Mouse (Mus musculus) liver, embryonic 14.5 days (tissue): Measurements from ENCODE around the gene Gm45713.

ENCODE experiments used
- CTCF ChIP-seq: IDR thresholded peaks from 2 replicates; pipeline ENCODE4 v1.5.1; 2016; ENCODE audit warnings: antibody characterized with exemption, low read depth, control low read depth
- EP300 ChIP-seq: IDR thresholded peaks from 2 replicates; pipeline ENCODE4 v1.6.1; 2016; ENCODE audit warnings: antibody characterized with exemption, low read depth

GRCm38 (mm10) chr7:45141914-45142313 is 5.9 kb upstream of the Gm45713 start:
- no peak for TF ChIP-seq CTCF
- no peak for TF ChIP-seq EP300
